Mouse (Mus musculus): ENCODE results near the gene Sema3b. TPM values are rescaled to one million over a fixed set of nuclear protein-coding genes. Genes with fewer than 3 reads are reported as not detected.
A peak's percentile ranks its signal among the peaks of the same experiment; 100 is the strongest.

Sema3b gene
- polyA plus RNA-seq, 1 experiment = not detected

- H3K4me3 ChIP-seq (ENCODE audit: insufficient read depth, low read length) = peak overlapping the region; percentile 76
- TF ChIP-seq POLR2A (IDR thresholded peaks at IDR 0.05; ENCODE audit: borderline replicate concordance, low read depth, low read length) (no peak), CTCF (IDR thresholded peaks at IDR 0.05; ENCODE audit: low read depth, low read length) (no peak)
- H3K4me1 ChIP-seq (ENCODE audit: control insufficient read depth, insufficient read depth, low read length) = peaks cover 28% of the 10 kb centered on the region
- H3K27ac ChIP-seq (ENCODE audit: insufficient read depth, low read depth, low read length) = peak overlapping the region; percentile 33
Measured at GRCm38 (mm10) chr9:107553541-107554318, 55.3 kb downstream of the Sema3b start.

- TF ChIP-seq POLR2A (IDR thresholded peaks at IDR 0.05; ENCODE audit: borderline replicate concordance, low read depth, low read length) (no peak), CTCF (IDR thresholded peaks at IDR 0.05; ENCODE audit: low read depth, low read length) (no peak)
- Histone ChIP-seq H3K4me3 (ENCODE audit: insufficient read depth, low read length) (no peak overlapping the region), H3K4me1 (ENCODE audit: control insufficient read depth, insufficient read depth, low read length) (peaks cover 35% of the 10 kb centered on the region), H3K27ac (ENCODE audit: insufficient read depth, low read depth, low read length) (no peak overlapping the region)
Measured at GRCm38 (mm10) chr9:107552690-107553393, 56.2 kb downstream of the Sema3b start.

- Histone ChIP-seq H3K27ac (ENCODE audit: insufficient read depth, low read depth, low read length) (no peak overlapping the region), H3K4me1 (ENCODE audit: control insufficient read depth, insufficient read depth, low read length) (peaks cover 35% of the 10 kb centered on the region), H3K4me3 (ENCODE audit: insufficient read depth, low read length) (peak overlapping the region; percentile 63)
- TF ChIP-seq POLR2A (IDR thresholded peaks at IDR 0.05; ENCODE audit: borderline replicate concordance, low read depth, low read length) (no peak), CTCF (IDR thresholded peaks at IDR 0.05; ENCODE audit: low read depth, low read length) (no peak)
Measured at GRCm38 (mm10) chr9:107551890-107552355, 57.1 kb downstream of the Sema3b start.

- H3K4me1 ChIP-seq (ENCODE audit: control insufficient read depth, insufficient read depth, low read length) = peaks cover 34% of the 10 kb centered on the region
- TF ChIP-seq CTCF (IDR thresholded peaks at IDR 0.05; ENCODE audit: low read depth, low read length) (no peak), POLR2A (IDR thresholded peaks at IDR 0.05; ENCODE audit: borderline replicate concordance, low read depth, low read length) (no peak)
- peak within 1 kb of the TSS; percentile 63 for H3K4me3 ChIP-seq (ENCODE audit: insufficient read depth, low read length)
- no peak within 1 kb of the TSS for H3K27ac ChIP-seq (ENCODE audit: insufficient read depth, low read depth, low read length)
Measured at GRCm38 (mm10) chr9:107551117-107551889, 57.7 kb downstream of the Sema3b start, which contains the start of gene Rassf1. Gene Rassf1 (plus strand): TSS chr9:107551555.

- no peak for TF ChIP-seq POLR2A (IDR thresholded peaks at IDR 0.05; ENCODE audit: borderline replicate concordance, low read depth, low read length)
- no peak for TF ChIP-seq CTCF (IDR thresholded peaks at IDR 0.05; ENCODE audit: low read depth, low read length)
- peaks cover 34% of the 10 kb centered on the region for H3K4me1 ChIP-seq (ENCODE audit: control insufficient read depth, insufficient read depth, low read length)
- no peak overlapping the region for H3K27ac ChIP-seq (ENCODE audit: insufficient read depth, low read depth, low read length)
- no peak overlapping the region for H3K4me3 ChIP-seq (ENCODE audit: insufficient read depth, low read length)
Measured at GRCm38 (mm10) chr9:107550491-107551116, 58.4 kb downstream of the Sema3b start.

GRCm38 (mm10) chr9:107549297-107550074 is 59.5 kb downstream of the Sema3b start:
- H3K4me1 ChIP-seq (ENCODE audit: control insufficient read depth, insufficient read depth, low read length) = peaks cover 34% of the 10 kb centered on the region
- no peak overlapping the region for H3K4me3 ChIP-seq (ENCODE audit: insufficient read depth, low read length)
- TF ChIP-seq POLR2A (IDR thresholded peaks at IDR 0.05; ENCODE audit: borderline replicate concordance, low read depth, low read length) = no peak
- TF ChIP-seq CTCF (IDR thresholded peaks at IDR 0.05; ENCODE audit: low read depth, low read length) = no peak
- no peak overlapping the region for H3K27ac ChIP-seq (ENCODE audit: insufficient read depth, low read depth, low read length)

- Histone ChIP-seq H3K4me1 (ENCODE audit: control insufficient read depth, insufficient read depth, low read length) (peaks cover 34% of the 10 kb centered on the region), H3K4me3 (ENCODE audit: insufficient read depth, low read length) (no peak overlapping the region), H3K27ac (ENCODE audit: insufficient read depth, low read depth, low read length) (no peak overlapping the region)
- no peak for TF ChIP-seq CTCF (IDR thresholded peaks at IDR 0.05; ENCODE audit: low read depth, low read length)
- TF ChIP-seq POLR2A (IDR thresholded peaks at IDR 0.05; ENCODE audit: borderline replicate concordance, low read depth, low read length) = no peak
Measured at GRCm38 (mm10) chr9:107548820-107549219, 60.2 kb downstream of the Sema3b start.

GRCm38 (mm10) chr9:107547957-107548356 is 61.1 kb downstream of the Sema3b start:
- TF ChIP-seq POLR2A (IDR thresholded peaks at IDR 0.05; ENCODE audit: borderline replicate concordance, low read depth, low read length) = no peak
- TF ChIP-seq CTCF (IDR thresholded peaks at IDR 0.05; ENCODE audit: low read depth, low read length) = no peak
- Histone ChIP-seq H3K4me1 (ENCODE audit: control insufficient read depth, insufficient read depth, low read length) (peaks cover 29% of the 10 kb centered on the region), H3K4me3 (ENCODE audit: insufficient read depth, low read length) (no peak overlapping the region), H3K27ac (ENCODE audit: insufficient read depth, low read depth, low read length) (no peak overlapping the region)

Other genes with a start within 250 kb of the Sema3b start
- gene Cacna2d2, start 209.6 kb downstream of the Sema3b start, polyA plus RNA-seq (2012; ENCODE audit: insufficient read depth, insufficient read length, missing spikeins) = not detected in 2 replicates
- gene Tmem115, start 75.3 kb downstream of the Sema3b start, polyA plus RNA-seq (2012; ENCODE audit: insufficient read depth, insufficient read length, missing spikeins) = 19.0 and 20.9 TPM in 2 replicates
- 18.9 and 30.6 TPM in 2 replicates for gene Cyb561d2, start 67.0 kb downstream of the Sema3b start, polyA plus RNA-seq (2012; ENCODE audit: insufficient read depth, insufficient read length, missing spikeins)
- 19.9 and 22.5 TPM in 2 replicates for gene Nprl2, start 67.0 kb downstream of the Sema3b start, polyA plus RNA-seq (2012; ENCODE audit: insufficient read depth, insufficient read length, missing spikeins)
- gene Zmynd10, start 61.9 kb downstream of the Sema3b start, polyA plus RNA-seq (2012; ENCODE audit: insufficient read depth, insufficient read length, missing spikeins) = 0.66 TPM in 1 of 2 replicates, not detected in the other
- gene Rassf1, start 57.7 kb downstream of the Sema3b start, polyA plus RNA-seq (2012; ENCODE audit: insufficient read depth, insufficient read length, missing spikeins) = 45.1 and 46.2 TPM in 2 replicates
- gene Tusc2, start 46.0 kb downstream of the Sema3b start, polyA plus RNA-seq (2012; ENCODE audit: insufficient read depth, insufficient read length, missing spikeins) = 23.0 and 23.6 TPM in 2 replicates
- 8.8 and 10.3 TPM in 2 replicates for gene Hyal2, start 41.3 kb downstream of the Sema3b start, polyA plus RNA-seq (2012; ENCODE audit: insufficient read depth, insufficient read length, missing spikeins)
- 2.3 and 4.7 TPM in 2 replicates for gene Hyal1, start 32.3 kb downstream of the Sema3b start, polyA plus RNA-seq (2012; ENCODE audit: insufficient read depth, insufficient read length, missing spikeins)
- gene Naa80, start 30.3 kb downstream of the Sema3b start, polyA plus RNA-seq (2012; ENCODE audit: insufficient read depth, insufficient read length, missing spikeins) = 16.9 and 21.1 TPM in 2 replicates
- 0.29 and 0.59 TPM in 2 replicates for gene Hyal3, start 28.4 kb downstream of the Sema3b start, polyA plus RNA-seq (2012; ENCODE audit: insufficient read depth, insufficient read length, missing spikeins)
- gene Ifrd2, start 21.6 kb downstream of the Sema3b start, polyA plus RNA-seq (2012; ENCODE audit: insufficient read depth, insufficient read length, missing spikeins) = 8.2 and 8.6 TPM in 2 replicates
- gene Gnai2, start 26.1 kb upstream of the Sema3b start, polyA plus RNA-seq (2012; ENCODE audit: insufficient read depth, insufficient read length, missing spikeins) = 994 and 1,017 TPM in 2 replicates
- not detected in 2 replicates for gene Slc38a3, start 60.3 kb upstream of the Sema3b start, polyA plus RNA-seq (2012; ENCODE audit: insufficient read depth, insufficient read length, missing spikeins)
- not detected in 2 replicates for gene Gnat1, start 70.5 kb upstream of the Sema3b start, polyA plus RNA-seq (2012; ENCODE audit: insufficient read depth, insufficient read length, missing spikeins)
- not detected in 2 replicates for gene Sema3f, start 101.2 kb upstream of the Sema3b start, polyA plus RNA-seq (2012; ENCODE audit: insufficient read depth, insufficient read length, missing spikeins)
- 177 and 178 TPM in 2 replicates for gene Rbm5, start 161.8 kb upstream of the Sema3b start, polyA plus RNA-seq (2012; ENCODE audit: insufficient read depth, insufficient read length, missing spikeins)